Mouse (Mus musculus): Measurements from ENCODE around the gene Zmat5. TPM values are rescaled to one million over a fixed set of nuclear protein-coding genes. Genes with fewer than 3 reads are reported as not detected.

The Zmat5 gene
- polyA plus RNA-seq, 1 experiment from 2014 or later, result 84.4 TPM

GRCm38 (mm10) chr11:4678700-4679440 lies 25.6 kb upstream of the Zmat5 start:
- H3K4me1 ChIP-seq, result no peaks in the 10 kb centered on the region
- H3K4me2 ChIP-seq, result no peak overlapping the region
- H3K9me3 ChIP-seq (replicated peaks), result no peaks in the 10 kb centered on the region
- H3K4me3 ChIP-seq, result no peak overlapping the region
- no peak overlapping the region for H3K27ac ChIP-seq
- H3K36me3 ChIP-seq (ENCODE audit: poor library complexity, severe bottlenecking), result peaks cover 87% of the 10 kb centered on the region
- WGBS, result 87% methylated on average over 13 of the region's 13 CpGs
- H3K9ac ChIP-seq, result no peak overlapping the region
- no peak for ATAC-seq
- H3K27me3 ChIP-seq, result no peaks in the 10 kb centered on the region

- H3K27me3 ChIP-seq, result no peaks in the 10 kb centered on the region
- peaks cover 86% of the 10 kb centered on the region for H3K36me3 ChIP-seq (ENCODE audit: poor library complexity, severe bottlenecking)
- H3K4me1 ChIP-seq, result no peaks in the 10 kb centered on the region
- H3K9me3 ChIP-seq (replicated peaks), result no peaks in the 10 kb centered on the region
- no peak overlapping the region for H3K4me3 ChIP-seq
- no peak overlapping the region for H3K4me2 ChIP-seq
- H3K27ac ChIP-seq, result no peak overlapping the region
- no peak overlapping the region for H3K9ac ChIP-seq
- no peak for ATAC-seq
- WGBS, result 95% methylated on average over 12 of the region's 12 CpGs
Observed at GRCm38 (mm10) chr11:4679441-4679832, 25.0 kb upstream of the Zmat5 start.

GRCm38 (mm10) chr11:4680126-4680525 lies 24.4 kb upstream of the Zmat5 start:
- WGBS, result 62% methylated on average over 3 of the region's 3 CpGs
- Histone ChIP-seq H3K9me3 (replicated peaks) (no peaks in the 10 kb centered on the region), H3K4me3 (no peak overlapping the region), H3K4me1 (no peaks in the 10 kb centered on the region), H3K27ac (no peak overlapping the region), H3K27me3 (no peaks in the 10 kb centered on the region), H3K4me2 (no peak overlapping the region), H3K9ac (no peak overlapping the region), H3K36me3 (ENCODE audit: poor library complexity, severe bottlenecking) (peaks cover 85% of the 10 kb centered on the region)
- no peak for ATAC-seq

- Histone ChIP-seq H3K36me3 (ENCODE audit: poor library complexity, severe bottlenecking) (peaks cover 66% of the 10 kb centered on the region), H3K9ac (no peak overlapping the region)
Observed at GRCm38 (mm10) chr11:4683516-4683915, 21.0 kb upstream of the Zmat5 start.

GRCm38 (mm10) chr11:4684186-4684585 lies 20.3 kb upstream of the Zmat5 start:
- 81% methylated on average over 6 of the region's 6 CpGs for WGBS
- Histone ChIP-seq H3K4me1 (no peaks in the 10 kb centered on the region), H3K27ac (no peak overlapping the region), H3K36me3 (ENCODE audit: poor library complexity, severe bottlenecking) (peaks cover 59% of the 10 kb centered on the region), H3K4me3 (no peak overlapping the region), H3K9ac (no peak overlapping the region), H3K27me3 (no peaks in the 10 kb centered on the region), H3K9me3 (replicated peaks) (no peaks in the 10 kb centered on the region), H3K4me2 (no peak overlapping the region)
- ATAC-seq, result no peak

More at GRCm38 (mm10) chr11:4683516-4683915, 21.0 kb upstream of the Zmat5 start:
- no peak overlapping the region for H3K4me2 ChIP-seq
- H3K9me3 ChIP-seq (replicated peaks), result no peaks in the 10 kb centered on the region
- no peaks in the 10 kb centered on the region for H3K4me1 ChIP-seq
- no peak for ATAC-seq
- WGBS, result 94% methylated on average over 6 of the region's 6 CpGs
- no peak overlapping the region for H3K4me3 ChIP-seq
- H3K27me3 ChIP-seq, result no peaks in the 10 kb centered on the region
- H3K27ac ChIP-seq, result no peak overlapping the region

- ATAC-seq, result no peak
- Histone ChIP-seq H3K36me3 (ENCODE audit: poor library complexity, severe bottlenecking) (peaks cover 50% of the 10 kb centered on the region), H3K4me3 (no peak overlapping the region), H3K27ac (no peak overlapping the region), H3K4me2 (no peak overlapping the region), H3K9ac (no peak overlapping the region), H3K27me3 (no peaks in the 10 kb centered on the region), H3K9me3 (replicated peaks) (no peaks in the 10 kb centered on the region), H3K4me1 (no peaks in the 10 kb centered on the region)
- WGBS, result 77% methylated on average over 4 of the region's 4 CpGs
Observed at GRCm38 (mm10) chr11:4685071-4685470, 19.4 kb upstream of the Zmat5 start.

- WGBS, result 85% methylated on average over 5 of the region's 5 CpGs
- Histone ChIP-seq H3K4me2 (no peak overlapping the region), H3K27me3 (no peaks in the 10 kb centered on the region), H3K4me1 (no peaks in the 10 kb centered on the region), H3K36me3 (ENCODE audit: poor library complexity, severe bottlenecking) (peaks cover 46% of the 10 kb centered on the region), H3K9me3 (replicated peaks) (no peaks in the 10 kb centered on the region), H3K4me3 (no peak overlapping the region), H3K27ac (no peak overlapping the region), H3K9ac (no peak overlapping the region)
- ATAC-seq, result no peak
Observed at GRCm38 (mm10) chr11:4685510-4685909, 19.0 kb upstream of the Zmat5 start.

GRCm38 (mm10) chr11:4687027-4687426 lies 17.5 kb upstream of the Zmat5 start:
- H3K4me3 ChIP-seq, result no peak overlapping the region
- no peaks in the 10 kb centered on the region for H3K4me1 ChIP-seq
- ATAC-seq, result no peak
- H3K9ac ChIP-seq, result no peak overlapping the region
- 75% methylated on average over 3 of the region's 3 CpGs for WGBS
- H3K27me3 ChIP-seq, result no peaks in the 10 kb centered on the region
- H3K9me3 ChIP-seq (replicated peaks), result no peaks in the 10 kb centered on the region
- H3K36me3 ChIP-seq (ENCODE audit: poor library complexity, severe bottlenecking), result peaks cover 31% of the 10 kb centered on the region
- no peak overlapping the region for H3K4me2 ChIP-seq
- no peak overlapping the region for H3K27ac ChIP-seq

GRCm38 (mm10) chr11:4687874-4688273 lies 16.6 kb upstream of the Zmat5 start:
- 70% methylated on average over 3 of the region's 3 CpGs for WGBS
- H3K9ac ChIP-seq, result no peak overlapping the region
- H3K36me3 ChIP-seq (ENCODE audit: poor library complexity, severe bottlenecking), result peaks cover 22% of the 10 kb centered on the region
- no peak overlapping the region for H3K4me3 ChIP-seq
- no peak overlapping the region for H3K27ac ChIP-seq
- H3K27me3 ChIP-seq, result no peaks in the 10 kb centered on the region
- no peaks in the 10 kb centered on the region for H3K4me1 ChIP-seq
- no peak for ATAC-seq
- no peak overlapping the region for H3K4me2 ChIP-seq
- no peaks in the 10 kb centered on the region for H3K9me3 ChIP-seq (replicated peaks)

GRCm38 (mm10) chr11:4688632-4689380 lies 15.7 kb upstream of the Zmat5 start:
- H3K4me1 ChIP-seq, result no peaks in the 10 kb centered on the region
- no peak overlapping the region for H3K4me2 ChIP-seq
- WGBS, result 69% methylated on average over 11 of the region's 11 CpGs
- no peak overlapping the region for H3K27ac ChIP-seq
- H3K4me3 ChIP-seq, result no peak overlapping the region
- no peak for ATAC-seq
- peaks cover 14% of the 10 kb centered on the region; the same call in 1 of the 2 replicates for H3K36me3 ChIP-seq (ENCODE audit: poor library complexity, severe bottlenecking)
- H3K9ac ChIP-seq, result no peak overlapping the region
- no peaks in the 10 kb centered on the region for H3K27me3 ChIP-seq
- H3K9me3 ChIP-seq (replicated peaks), result no peaks in the 10 kb centered on the region

- Histone ChIP-seq H3K4me1 (no peaks in the 10 kb centered on the region), H3K4me3 (no peak overlapping the region), H3K36me3 (ENCODE audit: poor library complexity, severe bottlenecking) (no peaks in the 10 kb centered on the region; the same call in 1 of the 2 replicates), H3K4me2 (no peak overlapping the region), H3K9ac (no peak overlapping the region), H3K27me3 (no peaks in the 10 kb centered on the region), H3K9me3 (replicated peaks) (no peaks in the 10 kb centered on the region), H3K27ac (no peak overlapping the region)
- WGBS, result 76% methylated on average over 7 of the region's 7 CpGs
- ATAC-seq, result no peak
Observed at GRCm38 (mm10) chr11:4690353-4690752, 14.1 kb upstream of the Zmat5 start.

- 66% methylated on average over 10 of the region's 10 CpGs for WGBS
- Histone ChIP-seq H3K27ac (no peak overlapping the region), H3K4me1 (no peaks in the 10 kb centered on the region), H3K9ac (0 out of 2 replicates have a peak overlapping the region, but pooled peaks have one; percentile 27), H3K4me3 (no peak overlapping the region), H3K36me3 (ENCODE audit: poor library complexity, severe bottlenecking) (no peaks in the 10 kb centered on the region), H3K9me3 (replicated peaks) (no peaks in the 10 kb centered on the region), H3K4me2 (no peak overlapping the region), H3K27me3 (no peaks in the 10 kb centered on the region)
- no peak for ATAC-seq
Observed at GRCm38 (mm10) chr11:4691213-4691612, 13.3 kb upstream of the Zmat5 start.

Data from forebrain, embryonic 13.5 days (tissue).